Mouse (Mus musculus): ENCODE results near the gene Mapk14.
"Not testable (repeated sequence)": the region's sequence is repeated elsewhere in the genome, so short reads cannot be mapped to it uniquely, and the experiment has no call there.

Gene Mapk14

GRCm38 (mm10) chr17:28735317-28736105 lies 44.4 kb downstream of the Mapk14 start:
- in situ Hi-C loops (cut with MboI, MseI), result no loop called here

- in situ Hi-C loops (cut with MboI, MseI), result no loop called here
Measured at GRCm38 (mm10) chr17:28736486-28736885, 45.4 kb downstream of the Mapk14 start.

- in situ Hi-C loops (cut with MboI, MseI), result no loop called here
Measured at GRCm38 (mm10) chr17:28737973-28738372, 46.8 kb downstream of the Mapk14 start.

- in situ Hi-C loops (cut with MboI, MseI), result no loop called here
Measured at GRCm38 (mm10) chr17:28739244-28739643, 48.1 kb downstream of the Mapk14 start.

- in situ Hi-C loops (cut with MboI, MseI), result no loop called here
Measured at GRCm38 (mm10) chr17:28743145-28743866, 52.2 kb downstream of the Mapk14 start.

GRCm38 (mm10) chr17:28743916-28744315 lies 52.8 kb downstream of the Mapk14 start:
- in situ Hi-C loops (cut with MboI, MseI), result no loop called here

- in situ Hi-C loops (cut with MboI, MseI), result no loop called here
Measured at GRCm38 (mm10) chr17:28745773-28746172, 54.6 kb downstream of the Mapk14 start.

- in situ Hi-C loops (cut with MboI, MseI), result no loop called here
Measured at GRCm38 (mm10) chr17:28748001-28748400, 56.9 kb downstream of the Mapk14 start.

- in situ Hi-C loops (cut with MboI, MseI), result no loop called here
Measured at GRCm38 (mm10) chr17:28750580-28750979, 59.5 kb downstream of the Mapk14 start.

- in situ Hi-C loops (cut with MboI, MseI), result no loop called here
Measured at GRCm38 (mm10) chr17:28756447-28756846, 65.3 kb downstream of the Mapk14 start.

- in situ Hi-C loops (cut with MboI, MseI), result no loop called here
Measured at GRCm38 (mm10) chr17:28757470-28757869, 66.3 kb downstream of the Mapk14 start.

- in situ Hi-C loops (cut with MboI, MseI), result no loop called here
Measured at GRCm38 (mm10) chr17:28760736-28761312, 69.7 kb downstream of the Mapk14 start.

GRCm38 (mm10) chr17:28761871-28762270 lies 70.7 kb downstream of the Mapk14 start:
- in situ Hi-C loops (cut with MboI, MseI), result no loop called here

GRCm38 (mm10) chr17:28766203-28766602 lies 75.1 kb downstream of the Mapk14 start:
- in situ Hi-C loops (cut with MboI, MseI), result no loop called here

GRCm38 (mm10) chr17:28766781-28767515 lies 75.8 kb downstream of the Mapk14 start:
- in situ Hi-C loops (cut with MboI, MseI), result no loop called here

GRCm38 (mm10) chr17:28769121-28769874 lies 78.2 kb downstream of the Mapk14 start, which contains the start of gene Mapk13:
Gene Mapk13 (plus strand): TSS chr17:28769297.
- in situ Hi-C loops (cut with MboI, MseI), result no loop called here

- in situ Hi-C loops (cut with MboI, MseI), result no loop called here
Measured at GRCm38 (mm10) chr17:28769875-28770421, 78.8 kb downstream of the Mapk14 start.

GRCm38 (mm10) chr17:28771289-28771688 lies 80.2 kb downstream of the Mapk14 start:
- in situ Hi-C loops (cut with MboI, MseI), result no loop called here

- in situ Hi-C loops (cut with MboI, MseI), result not testable (repeated sequence)
Measured at GRCm38 (mm10) chr17:28774303-28774702, 83.2 kb downstream of the Mapk14 start.

GRCm38 (mm10) chr17:28775161-28775560 lies 84.0 kb downstream of the Mapk14 start:
- in situ Hi-C loops (cut with MboI, MseI), result loop anchor here in 1 of 2 experiments (5.0 kb wide), 1 partner anchor 62 kb away; no protein-coding TSS in a partner anchor
